Mouse (Mus musculus) forebrain, postnatal 0 days (tissue): ENCODE results near the gene Zfp867. TPM values are rescaled to one million over a fixed set of nuclear protein-coding genes. Genes with fewer than 3 reads are reported as not detected.

ENCODE experiments used
- ATAC-seq: fragments of 200-750 bp; cut with Nextera tagmentation; 2 replicates; pipeline ENCODE4 v1.8.0; 2017; ENCODE audit warnings: mild to moderate bottlenecking, moderate library complexity
- DNase-seq: peaks from one replicate; pipeline ENCODE4 v3.0.0-alpha.2; 2015
- H3K27ac ChIP-seq: fragments of 300-500 bp; sonication (generic); 2 replicates; pipeline ENCODE4 v1.5.1; 2014; ENCODE audit warnings: low read depth, mild to moderate bottlenecking, antibody characterized with exemption, low read length, moderate library complexity, mixed read lengths
- H3K27me3 ChIP-seq: fragments of 300-500 bp; sonication (generic); 2 replicates; pipeline ENCODE4 v1.6.1; 2014; ENCODE audit warnings: mild to moderate bottlenecking, low read length, mixed read lengths; ENCODE audit not compliant: insufficient read depth
- H3K36me3 ChIP-seq: fragments of 300-500 bp; sonication (generic); 2 replicates; pipeline ENCODE4 v1.6.1; 2014; ENCODE audit warnings: mild to moderate bottlenecking, moderate library complexity; ENCODE audit not compliant: insufficient read depth
- H3K4me1 ChIP-seq: fragments of 300-500 bp; sonication (generic); 2 replicates; pipeline ENCODE4 v1.6.1; 2014; ENCODE audit warnings: antibody characterized with exemption; ENCODE audit not compliant: insufficient read depth
- H3K4me2 ChIP-seq: fragments of 300-500 bp; sonication (generic); 2 replicates; pipeline ENCODE4 v1.6.1; 2014; ENCODE audit warnings: low read depth, mild to moderate bottlenecking, moderate library complexity
- H3K4me3 ChIP-seq: fragments of 300-500 bp; sonication (generic); 2 replicates; pipeline ENCODE4 v1.5.1; 2014; ENCODE audit warnings: low read depth, low read length, mixed read lengths
- H3K9ac ChIP-seq: fragments of 300-500 bp; sonication (generic); 2 replicates; pipeline ENCODE4 v1.6.1; 2014; ENCODE audit warnings: mild to moderate bottlenecking
- H3K9me3 ChIP-seq: fragments of 300-500 bp; sonication (generic); 2 replicates; pipeline ENCODE4 v1.6.1; 2016; ENCODE audit warnings: low read length
- CTCF ChIP-seq: sonication (generic); IDR thresholded peaks from 2 replicates; pipeline ENCODE4 v1.5.1; 2016; ENCODE audit warnings: antibody characterized with exemption, control low read depth, low read depth
- WGBS: fragments of 180-500 bp; shearing (Covaris S2); extraction: QIAGEN DNeasy Blood & Tissue Kit; methylation state at CpG from one replicate; pipeline ENCODE4 v1.1.7; 2014; 5-methylcytosine and 5-hydroxymethylcytosine counted together
- polyA plus RNA-seq: library from polyadenylated mRNA; unstranded; fragments of >200 nt; fragmentation: Nextera tagmentation; extraction: Ambion mirVana; gene quantifications from 2 replicates; pipeline ENCODE4 v1.2.1, GENCODE M21; 2015
- total RNA-seq: library from RNA; depleted of rRNA; stranded (reverse); fragments of >200 nt; gene quantifications from 2 replicates; pipeline ENCODE4 v1.2.3, GENCODE M21; 2014

Gene Zfp867
- total and polyA plus RNA-seq, 2 experiments from 2014 or later: 7.5 to 14.1 TPM

- no peak for TF ChIP-seq CTCF
- Histone ChIP-seq H3K27me3 (no peaks in the 10 kb centered on the region), H3K9ac (no peak overlapping the region), H3K9me3 (no peaks in the 10 kb centered on the region), H3K4me2 (no peak overlapping the region), H3K27ac (no peak overlapping the region), H3K4me1 (no peaks in the 10 kb centered on the region), H3K4me3 (no peak overlapping the region), H3K36me3 (peaks cover 31% of the 10 kb centered on the region)
- no peak for ATAC-seq
- DNase-seq: no peak
- WGBS: 95% methylated on average over 12 of the region's 12 CpGs
Measured at GRCm38 (mm10) chr11:59437954-59438353, 34.3 kb downstream of the Zfp867 start.

DNA sequence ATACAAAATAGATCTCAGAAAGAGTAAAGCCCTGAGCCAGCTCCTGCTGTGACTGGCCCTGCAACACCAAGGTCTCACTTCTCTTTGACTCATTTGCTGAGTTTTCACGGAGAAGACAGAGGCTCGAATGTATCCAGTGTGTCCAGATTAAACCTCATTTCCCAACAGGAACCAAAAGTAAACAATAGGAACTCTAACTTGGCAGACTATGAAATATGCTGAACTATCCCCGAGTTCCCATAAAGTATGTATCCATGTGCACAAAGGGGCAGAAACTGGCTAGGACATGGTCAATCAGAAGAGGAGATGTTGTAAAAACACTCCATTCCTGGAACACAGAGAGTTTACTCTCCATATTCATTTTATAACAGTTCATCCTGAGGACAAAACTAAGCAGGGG lies 40.0 kb downstream of the Zfp867 start:
- no peak overlapping the region for H3K27ac ChIP-seq
- H3K36me3 ChIP-seq: peaks cover 40% of the 10 kb centered on the region
- 66% methylated on average over 3 of the region's 3 CpGs for WGBS
- no peak for ATAC-seq
- no peak overlapping the region for H3K4me3 ChIP-seq
- no peak for TF ChIP-seq CTCF
- H3K9ac ChIP-seq: no peak overlapping the region
- H3K27me3 ChIP-seq: no peaks in the 10 kb centered on the region
- no peak overlapping the region for H3K4me2 ChIP-seq
- no peak for DNase-seq
- H3K4me1 ChIP-seq: no peaks in the 10 kb centered on the region
- no peaks in the 10 kb centered on the region for H3K9me3 ChIP-seq

DNA sequence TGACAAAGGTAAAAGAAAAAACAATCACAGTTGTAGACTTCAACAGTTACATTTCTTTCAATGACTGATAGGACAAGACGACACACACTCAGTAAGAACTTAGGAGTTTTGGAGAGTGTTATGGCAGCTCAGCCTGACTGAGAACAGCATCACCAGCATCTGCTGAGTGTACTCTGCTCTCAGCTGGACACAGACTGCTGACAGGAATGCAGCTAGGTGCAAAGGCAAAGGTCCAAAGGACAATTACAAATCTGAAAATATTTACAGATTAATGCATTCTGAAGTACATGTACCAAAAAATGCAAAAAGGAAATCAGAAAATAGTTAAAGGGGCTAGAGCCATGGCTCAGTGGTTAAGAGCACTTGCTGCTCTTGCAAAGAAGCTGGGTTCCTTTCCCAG lies 42.3 kb downstream of the Zfp867 start:
- no peaks in the 10 kb centered on the region for H3K27me3 ChIP-seq
- DNase-seq (no peak), ATAC-seq (no peak)
- 90% methylated on average over 1 of the region's 1 CpGs for WGBS
- no peak for TF ChIP-seq CTCF
- no peaks in the 10 kb centered on the region for H3K9me3 ChIP-seq
- no peak overlapping the region for H3K27ac ChIP-seq
- no peak overlapping the region for H3K4me3 ChIP-seq
- no peak overlapping the region for H3K4me2 ChIP-seq
- no peaks in the 10 kb centered on the region for H3K4me1 ChIP-seq
- no peak overlapping the region for H3K9ac ChIP-seq
- H3K36me3 ChIP-seq: peaks cover 46% of the 10 kb centered on the region

DNA sequence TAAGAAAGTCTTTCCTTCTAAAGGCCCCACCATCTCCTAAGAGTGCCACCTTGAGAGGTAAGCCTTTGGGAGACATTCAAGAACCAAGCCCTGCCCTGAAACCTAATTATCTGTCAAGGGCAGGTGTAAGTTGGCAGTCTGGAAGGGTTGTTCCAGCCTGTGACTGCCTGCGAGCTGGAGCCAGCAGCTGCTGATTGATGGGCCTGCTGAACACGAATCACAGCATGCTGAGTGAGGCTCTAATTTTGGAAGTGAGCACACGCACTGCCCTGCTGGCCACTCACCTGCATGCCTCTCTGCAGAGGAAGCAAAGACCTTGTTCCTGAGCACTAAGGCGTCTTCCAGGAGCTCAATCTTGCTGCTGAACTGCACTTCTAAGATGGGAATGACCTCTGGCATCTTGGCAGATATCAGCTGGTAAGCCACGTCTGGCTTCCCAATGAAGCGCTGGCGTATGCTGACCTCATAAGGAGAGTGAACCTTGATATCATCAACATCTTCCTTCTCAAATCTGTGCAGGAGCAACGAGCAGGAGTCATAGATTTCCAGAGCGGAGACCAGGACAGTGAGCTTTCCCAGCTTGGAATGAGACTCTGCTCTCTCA lies 44.1 kb downstream of the Zfp867 start:
- no peak for TF ChIP-seq CTCF

DNA sequence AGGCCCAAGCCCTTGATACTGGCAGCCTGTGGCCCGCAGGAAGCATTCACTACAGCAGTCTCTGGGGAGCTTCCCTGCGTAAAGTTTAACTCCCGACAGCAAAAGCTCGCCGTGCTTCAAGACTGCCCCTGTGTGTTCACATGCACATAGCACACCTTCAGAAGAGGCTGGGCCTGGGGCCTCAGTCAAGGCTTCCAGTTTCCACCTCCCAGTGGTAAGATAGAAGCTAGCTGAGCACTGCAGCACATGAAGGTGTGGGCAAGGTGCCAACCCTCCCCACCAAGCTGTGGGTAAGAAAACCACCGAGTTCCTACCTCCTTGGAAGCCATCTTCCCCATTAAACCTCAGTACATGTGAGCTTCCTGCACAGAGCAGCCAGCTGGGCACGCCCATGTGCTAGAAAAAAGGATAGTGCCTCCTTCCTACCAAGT lies 46.6 kb downstream of the Zfp867 start:
- Histone ChIP-seq H3K9me3 (no peaks in the 10 kb centered on the region), H3K4me2 (no peak overlapping the region), H3K36me3 (peaks cover 62% of the 10 kb centered on the region), H3K9ac (no peak overlapping the region), H3K27ac (no peak overlapping the region), H3K4me1 (no peaks in the 10 kb centered on the region), H3K4me3 (no peak overlapping the region), H3K27me3 (no peaks in the 10 kb centered on the region)
- 68% methylated on average over 7 of the region's 7 CpGs for WGBS
- TF ChIP-seq CTCF: peak; percentile 48
- ATAC-seq: no peak
- DNase-seq: peak; percentile 10

More for the DNA sequence above, 44.1 kb downstream of the Zfp867 start:
- Histone ChIP-seq H3K9ac (no peak overlapping the region), H3K27me3 (no peaks in the 10 kb centered on the region), H3K4me1 (no peaks in the 10 kb centered on the region), H3K36me3 (peaks cover 58% of the 10 kb centered on the region), H3K9me3 (no peaks in the 10 kb centered on the region), H3K4me3 (no peak overlapping the region), H3K27ac (no peak overlapping the region), H3K4me2 (no peak overlapping the region)
- 93% methylated on average over 9 of the region's 9 CpGs for WGBS
- DNase-seq (no peak), ATAC-seq (no peak)

GRCm38 (mm10) chr11:59423010-59423588 lies 49.2 kb downstream of the Zfp867 start:
- DNase-seq: no peak
- 88% methylated on average over 5 of the region's 5 CpGs for WGBS

GRCm38 (mm10) chr11:59421967-59422366 lies 50.3 kb downstream of the Zfp867 start:
- H3K27ac ChIP-seq: no peak overlapping the region
- peaks cover 62% of the 10 kb centered on the region for H3K36me3 ChIP-seq
- H3K27me3 ChIP-seq: no peaks in the 10 kb centered on the region
- H3K4me2 ChIP-seq: no peak overlapping the region
- DNase-seq: no peak
- H3K9ac ChIP-seq: no peak overlapping the region
- H3K9me3 ChIP-seq: no peaks in the 10 kb centered on the region
- ATAC-seq: no peak
- no peaks in the 10 kb centered on the region for H3K4me1 ChIP-seq
- TF ChIP-seq CTCF: no peak
- H3K4me3 ChIP-seq: no peak overlapping the region
- WGBS: 94% methylated on average over 2 of the region's 2 CpGs

More at GRCm38 (mm10) chr11:59423010-59423588, 49.2 kb downstream of the Zfp867 start:
- Histone ChIP-seq H3K27ac (no peak overlapping the region), H3K36me3 (peaks cover 67% of the 10 kb centered on the region), H3K27me3 (no peaks in the 10 kb centered on the region), H3K9me3 (no peaks in the 10 kb centered on the region), H3K9ac (no peak overlapping the region), H3K4me2 (no peak overlapping the region), H3K4me1 (no peaks in the 10 kb centered on the region), H3K4me3 (no peak overlapping the region)
- TF ChIP-seq CTCF: no peak
- ATAC-seq: no peak
